Comparison of ENCODE assay signal across 8 mouse cellular contexts in the genomic region with DNA sequence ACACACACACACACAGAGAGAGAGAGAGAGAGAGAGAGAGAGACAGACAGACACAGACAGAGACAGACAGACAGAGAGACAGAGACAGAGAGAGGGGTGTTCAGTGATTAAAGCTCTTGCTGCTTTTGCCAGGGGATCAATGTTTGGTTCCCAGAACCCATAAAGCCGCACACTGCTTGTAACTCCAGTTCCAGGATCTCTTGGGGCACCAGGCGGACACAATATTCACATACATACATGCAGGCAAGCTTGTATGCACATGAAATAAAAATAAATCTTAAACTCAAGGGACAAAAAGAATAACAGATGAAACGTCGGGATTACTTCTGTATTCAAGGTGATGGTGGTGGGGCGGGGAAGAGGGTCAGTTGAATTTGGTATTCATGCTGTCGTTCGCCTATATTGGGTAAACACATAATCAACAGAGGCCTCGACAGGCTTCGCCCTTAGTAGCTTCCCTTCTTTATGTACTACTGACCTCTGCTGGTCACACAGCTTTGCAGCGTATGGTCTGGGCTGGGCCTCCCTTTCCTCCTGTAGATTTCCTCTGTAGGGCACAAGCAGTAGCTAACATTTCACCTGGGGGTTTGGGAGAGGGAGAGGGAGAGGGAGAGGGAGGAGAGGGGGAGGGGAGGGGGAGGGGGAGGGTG. TPM values are rescaled to one million over a fixed set of nuclear protein-coding genes. Genes with fewer than 3 reads are reported as not detected.
DNase-seq lines count a peak whose midpoint lies in the region; ATAC-seq lines count a peak whose summit lies in the region.

No protein-coding gene starts in this region.

- H3K4me2 ChIP-seq in midbrain, embryonic 12.5 days (replicated peaks), result peak overlapping the region; percentile 57

- peaks cover 9% of the 10 kb centered on the region; the same call in 1 of the 2 replicates for H3K4me1 ChIP-seq in embryonic facial prominence, embryonic 10.5 days
- H3K4me1 ChIP-seq in midbrain, embryonic 12.5 days, result peaks cover 6% of the 10 kb centered on the region

- peak overlapping the region; percentile 61; the same call in 1 of the 2 replicates for H3K27ac ChIP-seq in embryonic facial prominence, embryonic 10.5 days (replicated peaks)
- H3K27ac ChIP-seq in midbrain, embryonic 12.5 days (replicated peaks), result no peak overlapping the region

- no peaks in the 10 kb centered on the region for H3K9me3 ChIP-seq in embryonic facial prominence, embryonic 10.5 days
- no peaks in the 10 kb centered on the region for H3K9me3 ChIP-seq in midbrain, embryonic 12.5 days

- 16% methylated on average over 10 of the region's 10 CpGs for WGBS in embryonic facial prominence, embryonic 10.5 days
- 13% methylated on average over 10 of the region's 10 CpGs for WGBS in midbrain, embryonic 12.5 days

- H3K9ac ChIP-seq in midbrain, embryonic 12.5 days (replicated peaks), result no peak overlapping the region

- ATAC-seq in midbrain, embryonic 12.5 days (ENCODE audit: low FRiP score, low read depth), result peak; percentile 97

- no peaks in the 10 kb centered on the region for H3K27me3 ChIP-seq in embryonic facial prominence, embryonic 10.5 days (replicated peaks; ENCODE audit: low read depth, poor library complexity, severe bottlenecking)
- H3K27me3 ChIP-seq in midbrain, embryonic 12.5 days, result no peaks in the 10 kb centered on the region

- DNase-seq in urinary bladder, postnatal 14 days (ENCODE audit: low spot score), result peak; percentile 81
- no peak for DNase-seq in urinary bladder, postnatal 10 days (ENCODE audit: low spot score)
- DNase-seq in embryonic facial prominence, embryonic 10.5 days (ENCODE audit: low spot score), result peak; percentile 83
- peak; percentile 92 for DNase-seq in heart, adult 11 months
- peak; percentile 55 for DNase-seq in kidney, adult 11 months
- DNase-seq in left cerebral cortex, postnatal 4 days, result peak; percentile 77
- DNase-seq in spleen, adult 12 weeks (ENCODE audit: low spot score), result peak; percentile 21

- H3K4me3 ChIP-seq in embryonic facial prominence, embryonic 10.5 days, result peak overlapping the region; percentile 54
- H3K4me3 ChIP-seq in midbrain, embryonic 12.5 days, result peak overlapping the region; percentile 30

- intact Hi-C loops in left cerebral cortex, postnatal 4 days (cut with DNase I), result loop anchor here (5.0 kb wide), 1 partner anchor 83 kb away; no protein-coding TSS in a partner anchor

- peaks cover 9% of the 10 kb centered on the region for H3K36me3 ChIP-seq in embryonic facial prominence, embryonic 10.5 days (replicated peaks)
- H3K36me3 ChIP-seq in midbrain, embryonic 12.5 days, result no peaks in the 10 kb centered on the region

RNA-seq across cellular contexts. Expression of a gene that starts 6.9 kb away (rescaled TPM):
- not detected in 2 replicates for polyA plus RNA-seq in embryonic facial prominence, embryonic 10.5 days (2016; fragmentation: Nextera tagmentation; extraction: Ambion mirVana)
- not detected for total RNA-seq in left cerebral cortex, postnatal 4 days (2021)
- polyA plus RNA-seq in midbrain, embryonic 12.5 days (2016; fragmentation: Nextera tagmentation; extraction: Ambion mirVana), result not detected in 2 replicates

RNA-seq across cellular contexts. Expression of a gene that starts 26.0 kb away (rescaled TPM):
- polyA plus RNA-seq in embryonic facial prominence, embryonic 10.5 days (2016; fragmentation: Nextera tagmentation; extraction: Ambion mirVana), result not detected in 2 replicates
- total RNA-seq in left cerebral cortex, postnatal 4 days (2021), result under 1 TPM; 0.24 to 0.28 TPM
- not detected in 2 replicates for polyA plus RNA-seq in midbrain, embryonic 12.5 days (2016; fragmentation: Nextera tagmentation; extraction: Ambion mirVana)
